Mouse (Mus musculus): ENCODE results near the gene Kcnb1. TPM values are rescaled to one million over a fixed set of nuclear protein-coding genes. Genes with fewer than 3 reads are reported as not detected.

Gene Kcnb1
- polyA plus RNA-seq, 1 experiment from 2014 or later: 1.7 TPM

- no peak for ATAC-seq (ENCODE audit: insufficient read depth, low FRiP score)
- Histone ChIP-seq H3K4me2 (ENCODE audit: low read depth, low read length) (no peak overlapping the region), H3K4me1 (ENCODE audit: control insufficient read depth, insufficient read depth, low read length) (peaks cover 13% of the 10 kb centered on the region; the same call in 1 of the 2 replicates), H3K9ac (ENCODE audit: low read length) (no peak overlapping the region), H3K9me3 (replicated peaks; ENCODE audit: control insufficient read depth, low read length) (no peaks in the 10 kb centered on the region), H3K4me3 (replicated peaks; ENCODE audit: low read length) (no peak overlapping the region), H3K36me3 (ENCODE audit: control insufficient read depth, insufficient read depth, low read length) (no peaks in the 10 kb centered on the region), H3K27ac (ENCODE audit: low read length) (no peak overlapping the region), H3K27me3 (ENCODE audit: control insufficient read depth, insufficient read depth, low read length) (no peaks in the 10 kb centered on the region)
- WGBS: 80% methylated on average over 2 of the region's 2 CpGs
These were observed 113.2 kb downstream of the Kcnb1 start for GRCm38 (mm10) chr2:167076759-167077158.

GRCm38 (mm10) chr2:167076352-167076751, 113.6 kb downstream of the Kcnb1 start:
- Histone ChIP-seq H3K9me3 (replicated peaks; ENCODE audit: control insufficient read depth, low read length) (no peaks in the 10 kb centered on the region), H3K4me3 (replicated peaks; ENCODE audit: low read length) (no peak overlapping the region), H3K27ac (ENCODE audit: low read length) (no peak overlapping the region), H3K36me3 (ENCODE audit: control insufficient read depth, insufficient read depth, low read length) (no peaks in the 10 kb centered on the region), H3K9ac (ENCODE audit: low read length) (no peak overlapping the region), H3K27me3 (ENCODE audit: control insufficient read depth, insufficient read depth, low read length) (no peaks in the 10 kb centered on the region), H3K4me2 (ENCODE audit: low read depth, low read length) (no peak overlapping the region), H3K4me1 (ENCODE audit: control insufficient read depth, insufficient read depth, low read length) (peaks cover 10% of the 10 kb centered on the region; the same call in 1 of the 2 replicates)
- no peak for ATAC-seq (ENCODE audit: insufficient read depth, low FRiP score)
- 83% methylated on average over 4 of the region's 4 CpGs for WGBS

- Histone ChIP-seq H3K27me3 (ENCODE audit: control insufficient read depth, insufficient read depth, low read length) (no peaks in the 10 kb centered on the region), H3K4me3 (replicated peaks; ENCODE audit: low read length) (no peak overlapping the region), H3K4me1 (ENCODE audit: control insufficient read depth, insufficient read depth, low read length) (peaks cover 5% of the 10 kb centered on the region; the same call in 1 of the 2 replicates), H3K9ac (ENCODE audit: low read length) (no peak overlapping the region), H3K36me3 (ENCODE audit: control insufficient read depth, insufficient read depth, low read length) (no peaks in the 10 kb centered on the region), H3K27ac (ENCODE audit: low read length) (no peak overlapping the region), H3K9me3 (replicated peaks; ENCODE audit: control insufficient read depth, low read length) (no peaks in the 10 kb centered on the region), H3K4me2 (ENCODE audit: low read depth, low read length) (no peak overlapping the region)
- 86% methylated on average over 5 of the region's 5 CpGs for WGBS
- no peak for ATAC-seq (ENCODE audit: insufficient read depth, low FRiP score)
These were observed 115.4 kb downstream of the Kcnb1 start for GRCm38 (mm10) chr2:167074587-167074986.

- H3K9ac ChIP-seq (ENCODE audit: low read length): peak overlapping the region; percentile 71
- H3K4me3 ChIP-seq (replicated peaks; ENCODE audit: low read length): peak overlapping the region; percentile 48
- H3K4me2 ChIP-seq (ENCODE audit: low read depth, low read length): peak overlapping the region; percentile 59
- no peaks in the 10 kb centered on the region for H3K9me3 ChIP-seq (replicated peaks; ENCODE audit: control insufficient read depth, low read length)
- peak; percentile 95 for ATAC-seq (ENCODE audit: insufficient read depth, low FRiP score)
- H3K36me3 ChIP-seq (ENCODE audit: control insufficient read depth, insufficient read depth, low read length): no peaks in the 10 kb centered on the region
- WGBS: 7% methylated on average over 22 of the region's 22 CpGs
- no peaks in the 10 kb centered on the region for H3K27me3 ChIP-seq (ENCODE audit: control insufficient read depth, insufficient read depth, low read length)
- H3K27ac ChIP-seq (ENCODE audit: low read length): peak overlapping the region; percentile 14
- H3K4me1 ChIP-seq (ENCODE audit: control insufficient read depth, insufficient read depth, low read length): no peaks in the 10 kb centered on the region
These were observed 118.0 kb downstream of the Kcnb1 start for GRCm38 (mm10) chr2:167071641-167072601.

- ATAC-seq (ENCODE audit: insufficient read depth, low FRiP score): no peak
- Histone ChIP-seq H3K4me3 (replicated peaks; ENCODE audit: low read length) (peak overlapping the region; percentile 48), H3K4me1 (ENCODE audit: control insufficient read depth, insufficient read depth, low read length) (no peaks in the 10 kb centered on the region), H3K27ac (ENCODE audit: low read length) (peak overlapping the region; percentile 14), H3K36me3 (ENCODE audit: control insufficient read depth, insufficient read depth, low read length) (no peaks in the 10 kb centered on the region), H3K9me3 (replicated peaks; ENCODE audit: control insufficient read depth, low read length) (no peaks in the 10 kb centered on the region), H3K27me3 (ENCODE audit: control insufficient read depth, insufficient read depth, low read length) (no peaks in the 10 kb centered on the region), H3K4me2 (ENCODE audit: low read depth, low read length) (peak overlapping the region; percentile 59), H3K9ac (ENCODE audit: low read length) (peak overlapping the region; percentile 71)
- 18% methylated on average over 12 of the region's 12 CpGs for WGBS
These were observed 118.7 kb downstream of the Kcnb1 start for GRCm38 (mm10) chr2:167071266-167071640.

GRCm38 (mm10) chr2:167070341-167070740, 119.6 kb downstream of the Kcnb1 start:
- H3K4me3 ChIP-seq (replicated peaks; ENCODE audit: low read length): no peak overlapping the region
- no peak overlapping the region for H3K27ac ChIP-seq (ENCODE audit: low read length)
- H3K4me1 ChIP-seq (ENCODE audit: control insufficient read depth, insufficient read depth, low read length): peaks cover under 1% of the 10 kb centered on the region; the same call in 1 of the 2 replicates
- H3K27me3 ChIP-seq (ENCODE audit: control insufficient read depth, insufficient read depth, low read length): no peaks in the 10 kb centered on the region
- H3K4me2 ChIP-seq (ENCODE audit: low read depth, low read length): no peak overlapping the region
- WGBS: 56% methylated on average over 6 of the region's 6 CpGs
- no peaks in the 10 kb centered on the region for H3K9me3 ChIP-seq (replicated peaks; ENCODE audit: control insufficient read depth, low read length)
- no peak for ATAC-seq (ENCODE audit: insufficient read depth, low FRiP score)
- peaks cover 5% of the 10 kb centered on the region; the same call in 1 of the 2 replicates for H3K36me3 ChIP-seq (ENCODE audit: control insufficient read depth, insufficient read depth, low read length)
- H3K9ac ChIP-seq (ENCODE audit: low read length): no peak overlapping the region

- no peak overlapping the region for H3K27ac ChIP-seq (ENCODE audit: low read length)
- peaks cover 6% of the 10 kb centered on the region; the same call in 1 of the 2 replicates for H3K36me3 ChIP-seq (ENCODE audit: control insufficient read depth, insufficient read depth, low read length)
- no peak for ATAC-seq (ENCODE audit: insufficient read depth, low FRiP score)
- H3K4me3 ChIP-seq (replicated peaks; ENCODE audit: low read length): no peak overlapping the region
- 42% methylated on average over 6 of the region's 6 CpGs for WGBS
- H3K4me1 ChIP-seq (ENCODE audit: control insufficient read depth, insufficient read depth, low read length): peaks cover 10% of the 10 kb centered on the region
- H3K9ac ChIP-seq (ENCODE audit: low read length): no peak overlapping the region
- no peaks in the 10 kb centered on the region for H3K9me3 ChIP-seq (replicated peaks; ENCODE audit: control insufficient read depth, low read length)
- H3K4me2 ChIP-seq (ENCODE audit: low read depth, low read length): no peak overlapping the region
- no peaks in the 10 kb centered on the region for H3K27me3 ChIP-seq (ENCODE audit: control insufficient read depth, insufficient read depth, low read length)
These were observed 122.4 kb downstream of the Kcnb1 start for GRCm38 (mm10) chr2:167067575-167067974.

- Histone ChIP-seq H3K27ac (ENCODE audit: low read length) (no peak overlapping the region; the same call in 1 of the 2 replicates), H3K27me3 (ENCODE audit: control insufficient read depth, insufficient read depth, low read length) (no peaks in the 10 kb centered on the region), H3K4me3 (replicated peaks; ENCODE audit: low read length) (no peak overlapping the region), H3K9ac (ENCODE audit: low read length) (no peak overlapping the region), H3K9me3 (replicated peaks; ENCODE audit: control insufficient read depth, low read length) (no peaks in the 10 kb centered on the region), H3K4me2 (ENCODE audit: low read depth, low read length) (no peak overlapping the region), H3K36me3 (ENCODE audit: control insufficient read depth, insufficient read depth, low read length) (peaks cover 6% of the 10 kb centered on the region; the same call in 1 of the 2 replicates), H3K4me1 (ENCODE audit: control insufficient read depth, insufficient read depth, low read length) (peaks cover 10% of the 10 kb centered on the region)
- 24% methylated on average over 6 of the region's 6 CpGs for WGBS
- ATAC-seq (ENCODE audit: insufficient read depth, low FRiP score): no peak
These were observed 123.1 kb downstream of the Kcnb1 start for GRCm38 (mm10) chr2:167066528-167067516.

Data from stomach, embryonic 16.5 days (tissue).